Mouse (Mus musculus) heart, embryonic 14.5 days (tissue): ENCODE measurements at regions not wholly inside any gene's neighbourhood (a gene's known extent, or its start where the extent isn't known, plus 50 kb on each side); places are given as distances from the start of the nearest gene placed in this dataset.

Source experiments
- ATAC-seq: fragments of 200-750 bp; cut with Nextera tagmentation; 2 replicates; pipeline ENCODE4 v1.8.0; 2017; ENCODE audit warnings: low read depth, moderate TSS enrichment; ENCODE audit not compliant: insufficient number of reproducible peaks, insufficient read depth, low FRiP score
- H3K27ac ChIP-seq, 2 experiments: fragments of 200-500 bp in 1 of 2; fragments of 300-500 bp in 1 of 2; sonication (generic) in 1 of 2; replicated peaks in 1 of 2; 2 replicates each; pipeline ENCODE4 v1.5.1; 2012 to 2014; ENCODE audit warnings: low read depth in 2 of 2, low read length in 2 of 2, control low read depth in 1 of 2, mild to moderate bottlenecking in 1 of 2, mixed read lengths in 1 of 2; ENCODE audit not compliant: control insufficient read depth in 1 of 2, insufficient read depth in 1 of 2
- H3K27me3 ChIP-seq: fragments of 300-500 bp; sonication (generic); 2 replicates; pipeline ENCODE4 v1.6.1; 2014; ENCODE audit warnings: mild to moderate bottlenecking, low read length, control low read depth; ENCODE audit not compliant: control insufficient read depth, insufficient read depth
- H3K36me3 ChIP-seq: fragments of 300-500 bp; sonication (generic); 2 replicates; pipeline ENCODE4 v1.6.1; 2014; ENCODE audit warnings: mild to moderate bottlenecking, control low read depth, low read length, mixed read lengths; ENCODE audit not compliant: control insufficient read depth, insufficient read depth
- H3K4me1 ChIP-seq, 2 experiments: fragments of 200-500 bp in 1 of 2; fragments of 300-500 bp in 1 of 2; sonication (generic) in 1 of 2; 2 replicates each; pipeline ENCODE4 v1.6.1; 2012 to 2014; ENCODE audit warnings: low read length in 2 of 2, control low read depth in 1 of 2, mixed read lengths in 1 of 2; ENCODE audit not compliant: control insufficient read depth in 2 of 2, insufficient read depth in 2 of 2
- H3K4me2 ChIP-seq: fragments of 300-500 bp; sonication (generic); 2 replicates; pipeline ENCODE4 v1.6.1; 2014; ENCODE audit warnings: mild to moderate bottlenecking, low read length
- H3K4me3 ChIP-seq, 2 experiments: fragments of 200-500 bp in 1 of 2; fragments of 300-500 bp in 1 of 2; sonication (generic) in 1 of 2; 2 replicates each; pipeline ENCODE4 v1.5.1; 2012 to 2014; ENCODE audit warnings: low read length in 2 of 2, mild to moderate bottlenecking in 2 of 2, control low read depth in 1 of 2, low read depth in 1 of 2, moderate library complexity in 1 of 2; ENCODE audit not compliant: control insufficient read depth in 1 of 2, insufficient read depth in 1 of 2
- H3K9ac ChIP-seq: fragments of 300-500 bp; sonication (generic); 2 replicates; pipeline ENCODE4 v1.6.1; 2014; ENCODE audit warnings: mild to moderate bottlenecking, low read length
- H3K9me3 ChIP-seq: fragments of 300-500 bp; sonication (generic); 2 replicates; pipeline ENCODE4 v1.6.1; 2016; ENCODE audit warnings: low read length, control low read depth; ENCODE audit not compliant: control insufficient read depth
- WGBS: fragments of 180-500 bp; shearing (Covaris S2); extraction: QIAGEN DNeasy Blood & Tissue Kit; methylation state at CpG from one replicate; pipeline ENCODE4 v1.1.7; 2014; 5-methylcytosine and 5-hydroxymethylcytosine counted together

- WGBS = 77% methylated on average over 10 of the region's 10 CpGs
- Histone ChIP-seq H3K9me3 (no peaks in the 10 kb centered on the region), H3K36me3 (no peaks in the 10 kb centered on the region), H3K27me3 (no peaks in the 10 kb centered on the region), H3K4me3 (no peak overlapping the region), H3K4me2 (no peak overlapping the region), H3K27ac (no peak overlapping the region), H3K4me1 (no peaks in the 10 kb centered on the region), H3K9ac (no peak overlapping the region)
- ATAC-seq = no peak
Observed at GRCm38 (mm10) chr3:51128491-51129155, 95.6 kb upstream of the Noct start.

- no peak for ATAC-seq
- no peak overlapping the region for H3K27ac ChIP-seq
- WGBS = 74% methylated on average over 5 of the region's 5 CpGs
Observed at GRCm38 (mm10) chr3:51130709-51131108, 93.5 kb upstream of the Noct start.

GRCm38 (mm10) chr3:51131341-51131740 is 92.9 kb upstream of the Noct start:
- no peak overlapping the region for H3K4me3 ChIP-seq
- H3K36me3 ChIP-seq = no peaks in the 10 kb centered on the region
- no peaks in the 10 kb centered on the region for H3K9me3 ChIP-seq
- no peaks in the 10 kb centered on the region for H3K27me3 ChIP-seq
- no peak overlapping the region for H3K27ac ChIP-seq
- no peak for ATAC-seq
- WGBS = 78% methylated on average over 3 of the region's 3 CpGs
- H3K4me1 ChIP-seq = no peaks in the 10 kb centered on the region
- no peak overlapping the region for H3K9ac ChIP-seq
- no peak overlapping the region for H3K4me2 ChIP-seq

More at GRCm38 (mm10) chr3:51130709-51131108, 93.5 kb upstream of the Noct start:
- Histone ChIP-seq H3K9me3 (no peaks in the 10 kb centered on the region), H3K9ac (no peak overlapping the region), H3K4me3 (no peak overlapping the region), H3K36me3 (no peaks in the 10 kb centered on the region), H3K27me3 (no peaks in the 10 kb centered on the region), H3K4me2 (no peak overlapping the region), H3K4me1 (no peaks in the 10 kb centered on the region)

GRCm38 (mm10) chr3:51132736-51133135 is 91.5 kb upstream of the Noct start:
- Histone ChIP-seq H3K9me3 (no peaks in the 10 kb centered on the region), H3K27ac (no peak overlapping the region), H3K27me3 (no peaks in the 10 kb centered on the region), H3K36me3 (no peaks in the 10 kb centered on the region), H3K4me2 (no peak overlapping the region), H3K9ac (no peak overlapping the region), H3K4me3 (no peak overlapping the region), H3K4me1 (no peaks in the 10 kb centered on the region)
- ATAC-seq = no peak
- 80% methylated on average over 5 of the region's 5 CpGs for WGBS

- no peaks in the 10 kb centered on the region for H3K27me3 ChIP-seq
- H3K36me3 ChIP-seq = no peaks in the 10 kb centered on the region
- no peak overlapping the region for H3K4me2 ChIP-seq
- no peak overlapping the region for H3K4me3 ChIP-seq
- H3K9ac ChIP-seq = no peak overlapping the region
- no peaks in the 10 kb centered on the region for H3K4me1 ChIP-seq
- no peaks in the 10 kb centered on the region for H3K9me3 ChIP-seq
- 70% methylated on average over 5 of the region's 5 CpGs for WGBS
- H3K27ac ChIP-seq = no peak overlapping the region
- ATAC-seq = no peak
Observed at GRCm38 (mm10) chr3:51135581-51135980, 88.7 kb upstream of the Noct start.

GRCm38 (mm10) chr3:51137730-51138312 is 86.4 kb upstream of the Noct start:
- Histone ChIP-seq H3K9me3 (0 out of 2 replicates have a peak, but pooled peaks cover 3% of the 10 kb centered on the region), H3K4me3 (no peak overlapping the region), H3K36me3 (no peaks in the 10 kb centered on the region), H3K4me1 (no peaks in the 10 kb centered on the region), H3K27ac (no peak overlapping the region), H3K27me3 (no peaks in the 10 kb centered on the region), H3K4me2 (no peak overlapping the region), H3K9ac (no peak overlapping the region)
- ATAC-seq = no peak
- WGBS = 82% methylated on average over 8 of the region's 8 CpGs

GRCm38 (mm10) chr3:51145985-51146384 is 78.3 kb upstream of the Noct start:
- Histone ChIP-seq H3K9me3 (0 out of 2 replicates have a peak, but pooled peaks cover 3% of the 10 kb centered on the region), H3K27me3 (no peaks in the 10 kb centered on the region), H3K4me2 (no peak overlapping the region), H3K9ac (no peak overlapping the region), H3K4me3 (no peak overlapping the region), H3K36me3 (no peaks in the 10 kb centered on the region), H3K4me1 (no peaks in the 10 kb centered on the region), H3K27ac (no peak overlapping the region)
- ATAC-seq = no peak
- WGBS = 76% methylated on average over 2 of the region's 2 CpGs

GRCm38 (mm10) chr3:51150012-51150411 is 74.2 kb upstream of the Noct start:
- Histone ChIP-seq H3K9ac (no peak overlapping the region), H3K4me1 (peaks cover 0 to 2% of the 10 kb centered on the region in 2 experiments; a peak in 1 of 4 replicates), H3K4me3 (no peak overlapping the region), H3K4me2 (no peak overlapping the region), H3K36me3 (no peaks in the 10 kb centered on the region), H3K27me3 (no peaks in the 10 kb centered on the region), H3K27ac (no peak overlapping the region), H3K9me3 (no peaks in the 10 kb centered on the region)
- no peak for ATAC-seq
- 89% methylated on average over 6 of the region's 6 CpGs for WGBS
